Mouse (Mus musculus) skeletal muscle tissue, adult 2 months (tissue): ENCODE measurements at regions not wholly inside any gene's neighbourhood (a gene's known extent, or its start where the extent isn't known, plus 50 kb on each side); places are given as distances from the start of the nearest gene placed in this dataset.

Experiments used
- DNase-seq: peaks from one replicate; pipeline ENCODE4 v3.0.0-alpha.2; 2012; ENCODE audit warnings: low read depth, low spot score

DNA sequence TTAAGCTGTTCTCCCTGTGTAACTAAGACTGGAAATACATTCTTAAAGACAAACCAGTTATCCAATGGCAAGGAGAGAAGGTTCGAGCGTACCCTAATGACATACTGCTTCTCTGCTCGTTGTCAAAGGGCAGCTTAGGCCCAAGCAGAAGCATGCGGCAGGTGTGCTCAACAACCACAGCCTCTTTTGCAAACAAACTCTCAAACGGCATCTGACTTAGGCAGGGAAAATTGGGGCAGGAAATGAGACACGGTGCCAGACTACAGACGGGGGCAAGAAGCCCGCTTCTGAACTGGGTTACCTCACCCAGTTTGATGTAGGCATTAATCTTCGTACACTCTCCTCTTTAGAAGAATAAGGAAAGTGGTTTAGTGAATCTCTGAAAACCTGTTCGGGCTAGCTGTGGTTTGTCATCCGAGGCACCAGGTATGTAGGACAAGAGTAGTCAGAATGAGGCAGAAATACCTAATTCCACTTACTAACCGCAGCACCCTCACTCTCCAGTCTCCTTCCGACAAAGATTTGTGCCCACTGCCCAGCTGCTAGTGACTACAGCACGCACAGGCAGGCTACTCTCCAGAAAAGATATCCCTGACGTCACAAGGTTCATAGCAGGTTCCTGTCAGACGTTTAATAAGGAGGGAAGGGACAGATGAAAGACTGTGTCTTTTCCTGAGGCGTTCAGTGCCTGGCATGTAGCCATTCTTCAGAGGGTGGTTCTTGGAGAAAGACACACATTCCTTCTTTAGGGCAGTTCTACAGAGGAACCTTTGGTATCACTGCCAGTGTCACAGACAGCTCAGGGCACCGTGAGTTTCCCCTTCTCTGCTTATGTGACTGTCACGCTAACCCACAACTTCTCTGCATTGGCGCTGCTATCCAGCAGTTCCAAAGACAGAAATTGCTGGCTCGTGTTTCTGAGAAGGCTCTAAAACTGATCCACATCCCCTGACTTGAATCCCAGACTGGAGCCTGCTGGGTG, 175.8 kb downstream of the Tmx1 start:
- no peak for DNase-seq

DNA sequence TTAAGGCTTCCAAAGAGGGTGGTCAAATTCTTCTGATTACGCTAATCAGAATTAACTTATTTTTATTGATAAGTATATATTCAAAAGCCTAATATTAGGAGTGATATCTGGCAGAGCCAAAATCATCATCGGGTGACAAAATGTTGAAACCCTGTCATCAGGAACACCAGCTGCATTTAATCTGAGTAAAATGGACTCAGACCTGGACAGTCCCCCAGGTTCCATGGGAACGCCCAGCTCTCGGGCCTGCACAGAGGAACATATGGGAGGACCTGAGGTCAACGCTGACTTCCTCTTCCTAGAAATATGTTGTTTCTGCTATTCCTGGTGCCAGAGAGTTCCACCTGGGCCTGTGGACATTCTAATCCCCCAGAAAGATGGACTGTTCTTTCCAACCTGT, 176.5 kb downstream of the Tmx1 start:
- no peak for DNase-seq

DNA sequence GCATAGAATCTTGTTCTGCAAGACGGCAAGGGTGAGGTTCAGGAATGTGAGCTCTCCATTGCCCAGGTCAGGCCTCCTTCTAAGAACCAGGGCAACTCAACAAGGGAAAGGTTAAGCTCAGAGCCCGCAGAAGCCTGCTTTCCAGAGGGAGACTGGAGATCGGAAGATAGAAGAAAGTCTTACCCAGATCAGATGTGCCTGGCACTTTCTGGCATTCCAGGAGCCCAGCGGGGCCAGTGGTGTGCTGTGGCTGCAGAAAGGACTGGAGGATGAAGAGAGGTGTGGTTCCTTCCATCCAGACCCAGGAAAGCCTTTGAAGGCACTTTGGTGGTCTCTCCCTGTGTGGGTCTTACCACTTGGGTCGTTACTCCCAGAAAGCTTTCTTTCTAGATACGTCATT, 178.4 kb downstream of the Tmx1 start:
- no peak for DNase-seq

DNA sequence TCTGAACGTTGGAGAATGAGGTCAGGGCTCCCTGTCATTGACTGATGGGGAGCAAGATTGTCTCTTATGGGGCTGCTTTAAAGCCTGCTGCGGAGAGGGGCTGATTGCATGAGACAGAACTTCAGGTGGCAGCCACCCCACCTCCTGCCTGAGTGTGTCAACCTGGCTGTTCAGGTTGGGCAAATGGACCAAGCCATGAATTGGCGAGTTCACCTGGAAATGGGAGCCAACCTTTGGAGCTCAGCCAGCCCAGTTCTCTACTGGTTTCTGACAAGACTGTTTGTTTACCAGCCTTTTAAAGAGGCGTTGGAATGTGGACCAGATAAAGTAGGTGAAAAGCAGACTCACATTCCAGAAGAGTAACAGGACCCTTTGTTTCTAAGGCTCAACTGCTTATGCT, 180.3 kb downstream of the Tmx1 start:
- DNase-seq: no peak

DNA sequence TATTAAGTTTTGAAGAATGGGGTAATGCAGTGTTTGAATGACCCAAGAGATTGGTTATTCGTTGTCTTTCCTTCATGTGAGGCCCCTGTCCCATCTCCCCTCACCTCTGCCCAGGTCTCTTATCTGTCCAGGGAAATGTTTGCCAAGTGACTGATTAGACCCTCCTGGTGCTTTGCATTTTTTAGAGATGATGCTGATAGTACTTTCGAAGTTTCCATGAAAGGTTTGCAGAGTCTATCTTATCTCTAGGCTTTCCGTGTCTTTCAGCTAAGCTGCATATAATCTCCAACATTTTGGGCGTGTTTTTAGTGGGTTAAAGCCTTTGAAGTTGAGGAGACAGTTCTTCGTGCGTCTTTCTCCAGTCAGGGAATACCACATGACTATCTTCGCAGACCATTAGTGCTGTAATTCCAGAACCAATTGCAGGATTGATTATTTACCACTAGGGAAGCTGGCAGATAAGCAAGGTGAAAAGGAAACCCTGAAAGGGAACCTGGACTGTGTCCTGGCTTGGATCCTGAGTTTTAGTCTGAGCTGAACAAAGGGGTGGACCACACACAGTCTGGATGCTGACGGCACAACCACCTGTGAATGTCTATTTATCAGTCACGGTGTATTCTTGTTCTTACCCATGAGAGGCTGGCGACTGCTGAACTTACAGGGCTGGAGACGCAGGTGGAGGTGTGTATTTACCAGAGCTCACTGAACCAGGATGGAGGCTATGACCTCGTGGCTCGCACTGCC, 180.9 kb downstream of the Tmx1 start:
- DNase-seq: no peak

DNA sequence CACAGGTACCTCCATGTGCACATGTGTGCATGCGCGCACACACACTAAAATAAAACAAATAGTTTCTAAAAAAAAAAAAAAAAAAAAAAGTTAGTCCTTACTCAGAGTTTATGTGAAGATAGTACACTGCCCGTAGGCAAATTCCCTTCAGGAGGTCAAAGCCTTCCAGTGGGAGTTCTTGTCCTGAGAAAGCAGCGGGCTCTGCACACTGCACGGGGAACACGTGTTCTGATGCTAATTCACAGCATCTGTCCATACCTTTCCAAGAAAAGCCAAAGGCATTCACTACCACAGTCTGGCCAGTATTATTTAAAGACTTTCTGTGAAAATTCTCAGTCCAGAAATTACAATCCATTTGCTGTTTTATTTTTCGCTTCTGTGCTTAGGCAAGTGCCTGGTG, 183.1 kb downstream of the Tmx1 start:
- no peak for DNase-seq

DNA sequence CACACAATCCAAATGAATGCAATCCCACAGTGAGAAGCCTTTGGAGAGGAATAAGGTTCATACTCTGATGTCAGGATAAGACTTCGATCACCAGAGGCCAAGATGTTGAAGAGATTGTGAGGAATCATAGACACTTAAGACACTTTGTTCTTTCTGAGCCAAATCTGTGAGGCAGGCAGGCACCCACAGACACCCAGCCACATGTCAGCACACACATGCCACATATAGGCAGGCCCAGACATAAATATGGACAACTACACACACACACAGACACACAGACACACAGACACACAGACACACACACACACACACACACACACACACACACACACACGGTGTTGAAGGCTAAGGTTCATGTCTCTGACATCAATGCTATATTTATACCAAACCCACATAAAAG, 185.1 kb upstream of the Frmd6 start:
- DNase-seq: no peak

DNA sequence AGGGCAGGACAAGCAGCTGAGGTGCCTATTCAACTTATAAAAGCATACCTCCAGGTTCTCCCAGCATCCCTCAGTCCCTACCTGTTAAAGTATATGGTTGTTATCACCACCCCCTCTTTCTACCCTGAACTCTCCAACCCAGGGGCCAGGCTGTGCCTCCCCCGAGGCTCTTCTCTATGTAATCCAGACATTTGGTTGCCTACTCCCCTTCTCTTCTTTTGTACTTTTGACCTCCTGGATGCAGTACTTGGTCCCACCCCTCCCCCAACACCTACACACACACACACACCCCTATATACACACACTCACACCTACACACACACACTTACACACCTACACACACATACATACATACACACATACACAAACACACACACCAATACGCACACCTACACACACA, 180.4 kb upstream of the Frmd6 start:
- DNase-seq: no peak

DNA sequence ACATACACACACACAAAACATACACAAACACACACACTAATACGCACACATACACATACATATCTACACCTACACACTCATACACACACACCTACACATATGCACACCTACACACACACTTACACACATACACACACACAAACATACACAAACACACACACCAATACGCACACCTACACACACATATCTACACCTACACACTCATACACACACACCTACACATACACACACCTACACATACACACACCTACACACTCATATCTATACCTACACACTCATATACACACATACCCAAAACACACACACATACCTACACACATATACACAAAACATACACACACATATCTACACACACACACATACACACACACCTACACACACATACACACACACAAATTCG, 179.9 kb upstream of the Frmd6 start:
- DNase-seq: no peak

DNA sequence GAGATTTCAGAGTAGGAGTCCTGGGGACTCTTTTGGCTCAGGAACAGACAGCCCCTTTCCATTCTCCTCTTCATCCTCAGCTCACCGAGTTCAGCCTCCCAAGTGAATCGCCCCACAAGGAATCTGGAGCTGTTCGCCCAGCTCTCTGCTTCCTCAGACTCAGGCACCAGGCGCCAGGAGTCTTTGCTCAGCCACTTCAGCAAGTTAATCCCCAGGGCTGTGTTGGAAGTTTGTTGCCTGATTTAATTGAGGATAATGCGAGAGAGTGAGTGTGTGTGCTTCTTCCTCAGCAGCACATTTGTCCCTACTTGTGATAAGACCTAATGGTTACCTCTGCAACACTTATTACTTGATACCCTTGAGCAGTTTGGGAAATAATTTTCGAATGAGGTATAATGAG, 177.8 kb upstream of the Frmd6 start:
- DNase-seq: no peak

DNA sequence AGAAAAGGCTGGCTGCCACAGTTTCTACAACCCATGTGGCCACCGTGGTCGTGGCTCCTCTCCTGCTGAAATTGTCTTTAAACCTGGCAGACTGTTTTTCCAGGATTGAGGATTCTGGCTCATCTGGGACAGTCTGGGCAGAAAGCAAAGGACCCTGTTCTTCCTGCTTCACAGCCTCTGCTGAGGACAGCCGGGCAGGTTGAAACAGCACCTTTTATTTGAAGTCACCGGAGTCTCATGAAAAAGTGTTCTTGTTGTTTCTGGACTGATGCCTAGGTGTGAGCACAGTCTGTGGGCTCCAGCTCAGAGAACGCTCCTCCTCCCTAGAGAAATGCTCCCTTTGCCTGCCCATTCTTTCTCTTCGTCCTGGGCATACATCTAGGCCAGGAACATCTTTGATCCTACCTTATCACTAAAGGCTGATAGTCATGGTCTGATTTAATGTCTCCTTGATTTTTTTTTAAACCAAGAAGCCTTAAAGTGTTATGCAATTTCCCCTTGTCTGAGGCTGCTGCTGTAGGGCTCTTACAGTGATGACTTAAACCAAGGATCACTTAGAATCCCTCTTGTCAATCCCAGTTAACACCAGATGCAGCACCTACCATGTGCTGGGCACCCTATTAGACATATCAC, 177.0 kb upstream of the Frmd6 start:
- no peak for DNase-seq

DNA sequence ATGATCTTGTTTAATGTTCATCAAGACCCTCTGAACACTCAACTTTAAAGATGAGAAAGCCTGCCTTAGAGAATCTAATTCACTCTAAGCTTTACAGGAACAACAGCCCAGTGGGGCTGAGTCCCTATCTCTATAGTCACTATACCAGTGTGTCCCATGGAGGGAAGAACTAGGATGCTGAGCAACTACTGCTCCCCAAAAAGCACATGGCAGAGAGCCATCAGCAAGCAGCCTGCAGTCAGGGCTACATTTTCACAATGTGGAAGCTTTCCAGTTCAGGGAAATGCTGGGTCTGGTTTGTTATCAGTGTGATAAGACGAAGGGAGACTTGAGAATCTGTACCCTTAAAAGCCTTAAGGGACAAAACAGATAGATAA, 176.5 kb upstream of the Frmd6 start:
- DNase-seq: no peak

DNA sequence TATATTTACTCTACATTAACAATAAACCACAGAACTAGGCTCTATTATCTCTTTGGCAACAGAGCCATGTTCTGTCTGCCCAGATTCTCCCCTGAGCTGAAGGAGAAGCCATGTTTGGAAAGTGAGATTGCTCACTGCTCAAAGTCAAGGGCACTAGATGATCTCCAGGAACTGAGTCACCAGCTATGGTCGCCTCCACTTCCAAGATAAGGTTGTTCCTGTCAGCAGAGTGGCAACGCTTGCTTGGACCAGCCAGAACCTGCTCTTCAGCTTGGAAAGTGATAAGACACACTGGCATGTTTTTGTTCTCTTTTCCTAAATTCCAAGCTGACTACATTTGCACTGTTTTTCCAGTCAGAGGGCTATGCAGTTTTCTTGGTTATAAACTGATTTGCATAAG, 175.6 kb upstream of the Frmd6 start:
- no peak for DNase-seq

DNA sequence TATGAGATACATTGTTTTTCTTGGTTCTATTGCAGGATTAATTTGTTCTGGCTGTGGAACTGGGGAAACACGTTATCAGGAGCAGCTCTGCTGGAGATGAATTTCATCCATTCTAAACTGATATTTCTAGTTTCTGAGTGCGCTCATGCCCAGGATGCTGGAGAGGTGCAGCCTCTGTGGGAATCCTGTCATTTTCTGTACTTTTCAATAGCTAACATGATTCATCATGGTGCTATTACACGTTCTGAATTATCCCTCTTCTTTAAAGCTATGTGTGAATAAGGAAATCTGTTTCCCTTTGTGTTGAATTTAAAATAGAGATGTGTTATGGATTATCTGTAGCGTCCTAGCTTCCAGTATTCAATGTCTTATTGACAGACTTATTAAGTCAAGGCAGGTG, 174.8 kb upstream of the Frmd6 start:
- no peak for DNase-seq

DNA sequence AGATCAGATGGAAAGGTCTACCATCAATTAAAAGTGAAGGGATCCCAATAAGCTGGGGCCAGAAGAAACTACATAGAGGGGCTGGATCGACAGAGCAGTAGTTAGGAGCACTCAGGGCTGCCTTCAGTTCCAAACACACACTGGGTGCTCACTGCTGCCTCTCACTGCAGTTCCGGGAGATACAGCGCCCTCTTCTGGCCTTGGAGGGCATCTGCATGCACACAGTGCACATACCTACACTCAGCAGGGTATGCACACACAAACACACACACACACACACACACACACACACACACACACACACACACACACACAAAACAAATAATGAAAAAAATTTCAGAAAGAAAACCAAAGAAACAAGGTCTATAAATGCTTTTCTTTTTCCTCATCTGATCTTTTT, 172.6 kb upstream of the Frmd6 start:
- no peak for DNase-seq

DNA sequence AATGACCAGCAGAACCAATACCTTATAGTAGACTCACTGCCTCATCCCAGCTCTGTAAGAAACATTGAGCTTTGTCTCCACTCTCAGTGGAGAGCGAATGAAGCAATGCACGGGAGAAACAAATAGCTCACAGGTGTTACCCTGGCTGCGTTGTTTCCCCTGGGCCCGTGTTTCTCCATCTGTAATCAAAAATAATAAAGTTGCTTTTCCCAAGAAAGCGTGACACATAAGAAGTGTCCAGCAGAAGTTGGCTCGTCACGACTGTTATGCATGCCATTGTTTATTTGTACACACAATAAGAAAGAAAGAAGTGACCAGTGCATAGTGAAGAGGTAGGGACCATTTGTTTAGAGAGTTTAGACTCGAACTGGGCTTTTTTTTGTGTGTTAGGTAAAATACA, 171.3 kb upstream of the Frmd6 start:
- peak; percentile 35 for DNase-seq

DNA sequence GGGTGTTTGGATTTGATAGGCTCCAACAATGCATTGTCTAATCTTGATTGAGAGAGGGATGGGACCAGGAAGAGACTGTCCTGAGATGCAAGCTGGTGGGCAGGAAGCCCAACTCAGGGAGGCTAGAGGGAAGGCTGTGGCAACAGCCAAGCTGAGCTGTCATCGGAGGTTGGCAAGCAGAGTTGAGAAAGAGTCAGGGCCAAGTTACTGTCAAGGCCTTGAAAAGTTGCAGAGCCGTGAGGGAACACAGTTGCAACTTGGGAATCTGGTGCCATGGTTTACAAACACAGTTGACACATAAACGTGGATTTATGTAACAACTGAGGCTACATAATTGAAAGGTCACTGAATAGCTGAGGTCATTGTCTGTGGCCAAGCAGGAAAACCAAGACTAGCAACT, 170.8 kb upstream of the Frmd6 start:
- DNase-seq: peak; percentile 94

DNA sequence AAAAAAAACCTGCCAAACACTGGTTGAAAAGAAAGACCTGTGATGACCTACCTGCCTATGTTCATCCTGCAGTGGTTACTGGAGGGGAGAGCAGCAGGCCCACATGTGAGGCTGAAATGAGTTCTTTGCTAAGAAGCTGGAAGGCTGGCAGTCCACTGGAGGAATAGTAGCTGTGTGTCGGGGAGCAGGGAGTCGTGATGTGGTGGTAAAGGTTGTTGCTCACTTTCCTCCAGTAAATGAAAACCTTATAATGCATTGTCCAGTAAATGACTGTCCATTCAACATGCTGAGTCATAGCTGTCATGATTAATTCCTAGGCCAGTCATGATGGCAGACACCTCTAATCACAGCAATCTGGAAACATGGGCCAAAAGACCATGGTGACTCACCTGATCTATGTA, 169.9 kb upstream of the Frmd6 start:
- DNase-seq: no peak

DNA sequence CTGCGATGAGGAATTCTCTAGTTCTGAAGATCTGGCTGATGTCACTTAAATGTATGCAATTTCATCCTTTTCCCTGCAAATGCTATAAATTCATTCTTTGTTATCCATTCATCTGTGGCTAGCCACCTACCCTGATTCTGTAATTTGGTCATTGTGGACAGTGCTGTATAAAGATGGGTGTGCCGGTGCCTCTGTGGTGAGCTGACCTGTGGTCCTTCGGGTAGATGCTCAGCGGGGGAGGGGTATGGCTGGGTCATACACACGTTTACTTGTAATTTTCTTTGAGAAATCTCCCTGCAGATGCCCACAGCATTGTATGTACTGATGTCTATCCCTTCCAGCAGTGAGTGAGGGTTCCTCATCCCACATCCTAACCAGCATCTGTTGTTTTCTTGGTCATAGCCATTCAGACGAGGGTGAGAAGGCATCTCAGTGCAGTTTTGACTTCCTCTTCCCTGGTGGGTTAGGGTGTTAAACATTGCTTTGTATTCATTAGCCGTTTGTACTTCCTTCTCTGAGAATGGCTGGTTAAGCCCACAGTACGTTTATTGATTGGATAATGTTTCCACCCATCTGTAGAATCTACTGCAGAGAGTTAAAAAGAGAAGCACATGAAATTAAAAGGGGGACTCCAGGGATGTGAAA, 169.3 kb upstream of the Frmd6 start:
- no peak for DNase-seq

DNA sequence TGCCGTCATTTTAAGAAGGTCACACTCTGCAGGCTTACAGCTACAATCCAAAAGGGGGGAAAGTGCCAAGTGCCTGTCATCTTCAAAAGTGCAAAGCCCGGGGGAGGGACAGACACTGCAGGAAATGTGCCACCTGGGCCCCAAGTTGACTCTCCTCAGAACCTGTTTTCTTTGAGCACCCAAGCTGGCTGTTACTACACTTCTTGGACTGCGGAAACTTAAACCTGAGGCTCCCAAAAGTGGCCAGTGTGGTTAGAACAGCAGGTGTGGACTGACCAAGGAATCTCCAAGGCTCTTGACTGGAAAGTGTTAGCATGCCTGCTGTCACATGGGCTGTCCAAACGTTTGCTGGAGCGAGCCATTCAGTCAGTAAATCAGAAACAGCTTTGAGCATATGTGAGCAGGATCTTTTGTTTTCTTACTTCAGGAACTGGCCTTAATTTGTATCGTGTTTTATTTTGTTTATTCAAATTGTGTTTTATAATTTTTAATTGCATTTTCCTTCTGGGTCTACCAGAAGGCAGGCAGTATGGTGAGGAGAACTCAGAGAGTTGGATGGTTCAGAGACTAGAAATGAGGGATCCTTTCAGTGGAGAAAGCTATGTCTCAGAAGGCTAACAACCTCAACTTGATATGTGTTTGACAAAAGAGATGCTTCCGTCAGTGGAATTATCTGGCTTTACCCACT, 168.4 kb upstream of the Frmd6 start:
- peak; percentile 54 for DNase-seq

DNA sequence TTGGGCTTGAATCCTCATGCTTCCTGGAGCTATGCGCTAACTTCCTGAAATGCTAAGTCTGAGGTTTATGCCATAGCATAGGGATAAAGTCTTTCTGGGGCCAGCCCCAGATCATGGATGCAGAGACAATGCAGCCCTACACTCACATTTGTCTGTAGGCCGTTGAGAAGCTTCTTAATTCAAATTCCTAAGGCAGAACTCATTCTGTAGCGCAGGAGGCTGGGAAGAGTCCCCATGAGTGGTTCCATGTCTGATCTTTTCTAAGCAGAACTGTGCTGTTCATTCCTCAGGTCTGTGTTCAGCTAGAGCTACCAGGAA, 167.9 kb upstream of the Frmd6 start:
- DNase-seq: no peak

DNA sequence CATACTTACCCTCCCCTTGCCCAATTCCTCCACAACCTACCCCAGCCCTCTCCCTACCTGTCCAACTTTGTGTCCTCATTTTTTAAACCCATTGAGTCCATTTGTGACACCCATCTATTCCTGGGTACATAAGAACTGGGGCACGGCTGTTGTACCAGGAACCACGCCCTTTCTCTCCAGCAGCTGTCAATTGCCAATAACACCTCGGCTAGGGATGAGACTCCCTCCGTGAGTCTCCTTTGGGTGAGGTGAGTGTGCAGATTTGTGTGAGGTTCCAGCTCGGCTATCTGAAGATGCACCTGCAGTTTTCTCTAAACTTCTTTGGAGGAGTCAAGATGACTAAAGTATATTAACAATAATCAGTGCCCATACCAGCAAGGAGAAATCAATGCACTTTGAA, 167.2 kb upstream of the Frmd6 start:
- no peak for DNase-seq
